Mouse (Mus musculus) skeletal muscle tissue, adult 2 months (tissue): ENCODE results near the gene Pde1a.

Experiments
- DNase-seq: peaks from one replicate; pipeline ENCODE4 v3.0.0-alpha.2; 2012; ENCODE audit warnings: low read depth, low spot score

Pde1a gene

GRCm38 (mm10) chr2:80046751-80047513, 82.3 kb downstream of the Pde1a start:
- no peak for DNase-seq

- DNase-seq, result peak; percentile 50
Measured at GRCm38 (mm10) chr2:80038642-80039445, 90.4 kb downstream of the Pde1a start.

- no peak for DNase-seq
Measured at GRCm38 (mm10) chr2:80037971-80038370, 91.3 kb downstream of the Pde1a start.

GRCm38 (mm10) chr2:80029051-80029450, 100.2 kb downstream of the Pde1a start:
- no peak for DNase-seq

GRCm38 (mm10) chr2:80026053-80026452, 103.2 kb downstream of the Pde1a start:
- DNase-seq, result no peak

- no peak for DNase-seq
Measured at GRCm38 (mm10) chr2:80025597-80025996, 103.7 kb downstream of the Pde1a start.

GRCm38 (mm10) chr2:80025038-80025437, 104.2 kb downstream of the Pde1a start:
- no peak for DNase-seq

GRCm38 (mm10) chr2:80014161-80014560, 115.1 kb downstream of the Pde1a start:
- no peak for DNase-seq

GRCm38 (mm10) chr2:80013060-80013459, 116.2 kb downstream of the Pde1a start:
- DNase-seq, result peak; percentile 42

GRCm38 (mm10) chr2:79999168-79999567, 130.1 kb downstream of the Pde1a start:
- no peak for DNase-seq

- DNase-seq, result no peak
Measured at GRCm38 (mm10) chr2:79998460-79998859, 130.8 kb downstream of the Pde1a start.

GRCm38 (mm10) chr2:79991642-79992041, 137.6 kb downstream of the Pde1a start:
- DNase-seq, result no peak

- DNase-seq, result no peak
Measured at GRCm38 (mm10) chr2:79983778-79984177, 145.5 kb downstream of the Pde1a start.

GRCm38 (mm10) chr2:79983222-79983632, 146.0 kb downstream of the Pde1a start:
- peak; percentile 27 for DNase-seq

GRCm38 (mm10) chr2:79981781-79982180, 147.5 kb downstream of the Pde1a start:
- no peak for DNase-seq

- DNase-seq, result no peak
Measured at GRCm38 (mm10) chr2:79978992-79979391, 150.3 kb downstream of the Pde1a start.

- DNase-seq, result no peak
Measured at GRCm38 (mm10) chr2:79977259-79977658, 152.0 kb downstream of the Pde1a start.

- DNase-seq, result no peak
Measured at GRCm38 (mm10) chr2:79975947-79976346, 153.3 kb downstream of the Pde1a start.

GRCm38 (mm10) chr2:79972271-79972670, 157.0 kb downstream of the Pde1a start:
- DNase-seq, result no peak

GRCm38 (mm10) chr2:79969594-79969993, 159.7 kb downstream of the Pde1a start:
- no peak for DNase-seq

GRCm38 (mm10) chr2:79966681-79967506, 162.4 kb downstream of the Pde1a start:
- no peak for DNase-seq

- no peak for DNase-seq
Measured at GRCm38 (mm10) chr2:79966086-79966485, 163.2 kb downstream of the Pde1a start.
